Mouse (Mus musculus) cerebellum, adult 2 months (tissue): Measurements from ENCODE around the gene Lasp1.

Source experiments
- CTCF ChIP-seq: fragments of 200-500 bp; IDR thresholded peaks from 2 replicates; pipeline ENCODE4 v1.5.1; 2011; ENCODE audit warnings: low read depth, mild to moderate bottlenecking, control low read depth, low read length, moderate library complexity, borderline replicate concordance; ENCODE audit not compliant: insufficient read depth
- POLR2A ChIP-seq: fragments of 200-500 bp; IDR thresholded peaks from 2 replicates; pipeline ENCODE4 v1.6.1; 2011; ENCODE audit warnings: low read length, control low read depth, borderline replicate concordance; ENCODE audit not compliant: insufficient read depth

DNA sequence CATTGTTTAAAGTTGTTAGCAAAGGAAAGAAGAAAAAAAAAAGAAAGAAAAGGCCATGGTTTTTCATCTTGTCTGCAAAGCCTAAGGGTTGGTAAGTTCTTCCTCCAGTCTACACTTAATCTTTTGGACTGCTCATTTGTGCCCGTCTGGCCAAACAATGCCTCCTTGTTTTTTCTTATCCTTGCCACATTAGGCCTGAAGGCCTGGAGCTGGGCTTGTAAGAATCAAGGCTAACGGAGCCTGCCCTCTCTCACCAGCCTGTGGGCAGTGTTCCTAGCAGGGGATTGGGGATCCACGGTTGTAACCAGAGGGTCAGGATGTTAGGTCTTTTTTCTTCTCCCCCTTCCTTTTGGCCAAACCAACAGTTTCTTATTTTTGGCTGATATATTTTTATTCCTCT lies 12.2 kb downstream of the Lasp1 start:
- TF ChIP-seq POLR2A (no peak), CTCF (no peak)
